Mouse (Mus musculus): Measurements from ENCODE around the gene Fmn2. TPM values are rescaled to one million over a fixed set of nuclear protein-coding genes. Genes with fewer than 3 reads are reported as not detected.

The Fmn2 gene
- polyA plus RNA-seq, 1 experiment from 2014 or later = 2.4 TPM

Other genes starting within 250 kb of the Fmn2 start
- gene Olfr419, start 249.8 kb upstream of the Fmn2 start, polyA plus RNA-seq (2016; fragmentation: Nextera tagmentation; extraction: Ambion mirVana) = 0.05 TPM in 1 of 2 replicates, not detected in the other
- gene Mptx1, start 171.3 kb upstream of the Fmn2 start, polyA plus RNA-seq (2016; fragmentation: Nextera tagmentation; extraction: Ambion mirVana) = not detected in 2 replicates
- gene Olfr417, start 136.7 kb upstream of the Fmn2 start, polyA plus RNA-seq (2016; fragmentation: Nextera tagmentation; extraction: Ambion mirVana) = not detected in 2 replicates
- gene Olfr248, start 110.8 kb upstream of the Fmn2 start, polyA plus RNA-seq (2016; fragmentation: Nextera tagmentation; extraction: Ambion mirVana) = not detected in 2 replicates
- not detected in 2 replicates for gene Olfr414, start 77.8 kb upstream of the Fmn2 start, polyA plus RNA-seq (2016; fragmentation: Nextera tagmentation; extraction: Ambion mirVana)
- not detected in 2 replicates for gene Olfr220, start 59.7 kb upstream of the Fmn2 start, polyA plus RNA-seq (2016; fragmentation: Nextera tagmentation; extraction: Ambion mirVana)